In the genomic region with DNA sequence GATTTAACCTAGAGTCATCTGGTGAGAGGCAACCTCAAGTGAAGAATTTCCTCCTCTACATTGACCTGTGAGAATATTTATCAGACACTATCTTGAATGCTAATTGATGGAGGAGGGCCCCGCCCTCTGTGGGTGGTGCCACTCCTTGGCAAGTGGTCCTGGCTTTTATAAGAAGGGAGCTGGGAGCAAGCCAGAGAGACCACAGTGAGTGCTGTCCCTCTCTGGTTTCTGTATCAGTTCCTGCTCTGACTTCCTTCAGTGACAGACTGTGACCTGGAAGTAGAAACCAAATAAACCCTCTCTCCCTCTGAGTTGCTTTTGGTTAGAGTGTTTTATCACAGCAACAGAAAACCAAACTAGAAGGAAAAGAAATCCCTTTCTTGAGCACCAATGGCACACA, we compare ENCODE assay signal across 26 mouse cellular contexts. TPM values are rescaled to one million over a fixed set of nuclear protein-coding genes. Genes with fewer than 3 reads are reported as not detected.
DNase-seq lines count a peak whose midpoint lies in the region; ATAC-seq lines count a peak whose summit lies in the region.
"Had no signal": no experiment of that assay in that cellular context is flagged by ENCODE, and none has a peak within 500 bp of the region (broad histone marks: within the 10 kb centered on the region; RNA-seq: fewer than 3 reads in every experiment).

No protein-coding gene starts in this region.

- peak; percentile 65 for ATAC-seq in granulocyte monocyte progenitor cell, adult 5-6 weeks (replicated peaks; ENCODE audit: poor library complexity, severe bottlenecking)
- ATAC-seq in megakaryocyte progenitor cell, adult 5-6 weeks (replicated peaks; ENCODE audit: poor library complexity), result peak; percentile 32; the same call in 1 of the 2 replicates
- ATAC-seq: activated CD4-positive, CD25-positive, alpha-beta regulatory T cell, adult 4 months; forebrain, embryonic 14.5 days; forebrain, embryonic 16.5 days had no signal

- H3K27ac ChIP-seq in brown adipose tissue, adult 24 weeks (replicated peaks; ENCODE audit: low read depth, low read length), result peak overlapping the region; percentile 89
- H3K27ac ChIP-seq: embryonic facial prominence, embryonic 13.5 days; embryonic facial prominence, embryonic 15.5 days; forebrain, embryonic 10.5 days; forebrain, embryonic 12.5 days had no signal

- H3K4me1 ChIP-seq in brown adipose tissue, adult 24 weeks (ENCODE audit: control insufficient read depth, insufficient read depth, insufficient read length, low read length), result peaks cover 27% of the 10 kb centered on the region
- H3K4me1 ChIP-seq: forebrain, embryonic 12.5 days had no signal

- no peak for DNase-seq in heart, adult 18-20 months
- DNase-seq in thymus, postnatal 36 days, result no peak
- no peak for DNase-seq in right cerebral cortex, adult 2 months (ENCODE audit: low spot score in 2 of 2)
- DNase-seq: adrenal gland, adult 8-10 months; adrenal gland, postnatal 14 days; adrenal gland, postnatal 36 days; cerebellum, adult 11 months; cerebellum, adult 18-20 months; cerebellum, adult 8-10 months; cerebellum, adult 9-11 months; cerebellum, postnatal 14 days; embryo, embryonic 11 days had no signal

- H3K4me3 ChIP-seq in brown adipose tissue, adult 24 weeks (ENCODE audit: insufficient read depth, low read depth, low read length), result no peak overlapping the region
- H3K4me3 ChIP-seq: embryonic facial prominence, embryonic 13.5 days; embryonic facial prominence, embryonic 15.5 days; erythroblast, embryonic 14.5 days; forebrain, embryonic 10.5 days; forebrain, embryonic 12.5 days had no signal

RNA-seq across cellular contexts. Expression of a gene that starts 18.4 kb away (rescaled TPM):
- 427 and 435 TPM in 2 replicates for polyA plus RNA-seq in brown adipose tissue, adult 24 weeks (2012; ENCODE audit: insufficient read depth, insufficient read length, missing spikeins)
- 89.6 and 92.8 TPM in 2 replicates for total RNA-seq in granulocyte monocyte progenitor cell, adult 5-6 weeks (2014; fragmentation: Nextera tagmentation)
- total RNA-seq in granulocyte monocyte progenitor cell, adult 5-6 weeks (2017), result 33.3 and 45.1 TPM in 2 replicates
- 70.5 and 75.2 TPM in 2 replicates for total RNA-seq in megakaryocyte progenitor cell, adult 5-6 weeks (2015)
- total RNA-seq in megakaryocyte progenitor cell, adult 5-6 weeks (2017), result 27.2 and 29.0 TPM in 2 replicates
- 10 to 100 TPM in 1 of 2 experiments, 1 to 10 TPM in 1; 8.0 to 22.5 TPM for total RNA-seq in heart, adult 18-20 months (2021)
- total RNA-seq: G1E had no signal

RNA-seq across cellular contexts. Expression of a gene that starts 48.7 kb away (rescaled TPM):
- polyA plus RNA-seq in brown adipose tissue, adult 24 weeks (2012; ENCODE audit: insufficient read depth, insufficient read length, missing spikeins), result 7.7 and 8.3 TPM in 2 replicates
- total RNA-seq in granulocyte monocyte progenitor cell, adult 5-6 weeks (2014; fragmentation: Nextera tagmentation), result not detected in 2 replicates
- not detected in 2 replicates for total RNA-seq in granulocyte monocyte progenitor cell, adult 5-6 weeks (2017)
- total RNA-seq in megakaryocyte progenitor cell, adult 5-6 weeks (2015), result not detected in 2 replicates
- total RNA-seq in megakaryocyte progenitor cell, adult 5-6 weeks (2017), result not detected in 2 replicates
- total RNA-seq in heart, adult 18-20 months (2021), result 1 to 10 TPM in 1 of 2 experiments, under 1 TPM in 1; 0.35 to 1.1 TPM
- polyA plus RNA-seq: C2C12; erythroblast, embryonic 14.5 days; G1E; Patski had no signal
